Mouse (Mus musculus): ENCODE data around the gene Cox7b2. TPM values are rescaled to one million over a fixed set of nuclear protein-coding genes. Genes with fewer than 3 reads are reported as not detected.

Cox7b2 gene
- polyA plus RNA-seq (2015; fragmentation: Illumina TruSeq; extraction: RNeasy Lipid Tissue Mini Kit (QIAGEN cat#74804); ENCODE audit: insufficient read depth, low replicate concordance): not detected

GRCm38 (mm10) chr5:71548079-71548478, at the start of gene Cox7b2:
Gene Cox7b2, minus strand, starts transcription at chr5:71548205.

Other genes with a start within 250 kb of the Cox7b2 start
- not detected for gene Gabrb1, start 109.9 kb upstream of the Cox7b2 start, polyA plus RNA-seq (2015; fragmentation: Illumina TruSeq; extraction: RNeasy Lipid Tissue Mini Kit (QIAGEN cat#74804); ENCODE audit: insufficient read depth, low replicate concordance)
- gene Gabra4, start 110.1 kb upstream of the Cox7b2 start, polyA plus RNA-seq (2015; fragmentation: Illumina TruSeq; extraction: RNeasy Lipid Tissue Mini Kit (QIAGEN cat#74804); ENCODE audit: insufficient read depth, low replicate concordance): 0.11 TPM

Measured in spleen, adult 10 weeks (tissue).